Mouse (Mus musculus) forebrain, postnatal 0 days (tissue): ENCODE results near the gene Cd63. TPM values are rescaled to one million over a fixed set of nuclear protein-coding genes. Genes with fewer than 3 reads are reported as not detected.

Experiments
- ATAC-seq: fragments of 200-750 bp; cut with Nextera tagmentation; 2 replicates; pipeline ENCODE4 v1.8.0; 2017; ENCODE audit warnings: mild to moderate bottlenecking, moderate library complexity
- DNase-seq: peaks from one replicate; pipeline ENCODE4 v3.0.0-alpha.2; 2015
- H3K27ac ChIP-seq: fragments of 300-500 bp; sonication (generic); 2 replicates; pipeline ENCODE4 v1.5.1; 2014; ENCODE audit warnings: low read depth, mild to moderate bottlenecking, antibody characterized with exemption, low read length, moderate library complexity, mixed read lengths
- H3K27me3 ChIP-seq: fragments of 300-500 bp; sonication (generic); 2 replicates; pipeline ENCODE4 v1.6.1; 2014; ENCODE audit warnings: mild to moderate bottlenecking, low read length, mixed read lengths; ENCODE audit not compliant: insufficient read depth
- H3K36me3 ChIP-seq: fragments of 300-500 bp; sonication (generic); 2 replicates; pipeline ENCODE4 v1.6.1; 2014; ENCODE audit warnings: mild to moderate bottlenecking, moderate library complexity; ENCODE audit not compliant: insufficient read depth
- H3K4me1 ChIP-seq: fragments of 300-500 bp; sonication (generic); 2 replicates; pipeline ENCODE4 v1.6.1; 2014; ENCODE audit warnings: antibody characterized with exemption; ENCODE audit not compliant: insufficient read depth
- H3K4me2 ChIP-seq: fragments of 300-500 bp; sonication (generic); 2 replicates; pipeline ENCODE4 v1.6.1; 2014; ENCODE audit warnings: low read depth, mild to moderate bottlenecking, moderate library complexity
- H3K4me3 ChIP-seq: fragments of 300-500 bp; sonication (generic); 2 replicates; pipeline ENCODE4 v1.5.1; 2014; ENCODE audit warnings: low read depth, low read length, mixed read lengths
- H3K9ac ChIP-seq: fragments of 300-500 bp; sonication (generic); 2 replicates; pipeline ENCODE4 v1.6.1; 2014; ENCODE audit warnings: mild to moderate bottlenecking
- H3K9me3 ChIP-seq: fragments of 300-500 bp; sonication (generic); 2 replicates; pipeline ENCODE4 v1.6.1; 2016; ENCODE audit warnings: low read length
- CTCF ChIP-seq: sonication (generic); IDR thresholded peaks from 2 replicates; pipeline ENCODE4 v1.5.1; 2016; ENCODE audit warnings: antibody characterized with exemption, control low read depth, low read depth
- WGBS: fragments of 180-500 bp; shearing (Covaris S2); extraction: QIAGEN DNeasy Blood & Tissue Kit; methylation state at CpG from one replicate; pipeline ENCODE4 v1.1.7; 2014; 5-methylcytosine and 5-hydroxymethylcytosine counted together
- polyA plus RNA-seq: library from polyadenylated mRNA; unstranded; fragments of >200 nt; fragmentation: Nextera tagmentation; extraction: Ambion mirVana; gene quantifications from 2 replicates; pipeline ENCODE4 v1.2.1, GENCODE M21; 2015
- total RNA-seq: library from RNA; depleted of rRNA; stranded (reverse); fragments of >200 nt; gene quantifications from 2 replicates; pipeline ENCODE4 v1.2.3, GENCODE M21; 2014

The Cd63 gene
- total and polyA plus RNA-seq, 2 experiments from 2014 or later = 11.7 to 188 TPM

DNA sequence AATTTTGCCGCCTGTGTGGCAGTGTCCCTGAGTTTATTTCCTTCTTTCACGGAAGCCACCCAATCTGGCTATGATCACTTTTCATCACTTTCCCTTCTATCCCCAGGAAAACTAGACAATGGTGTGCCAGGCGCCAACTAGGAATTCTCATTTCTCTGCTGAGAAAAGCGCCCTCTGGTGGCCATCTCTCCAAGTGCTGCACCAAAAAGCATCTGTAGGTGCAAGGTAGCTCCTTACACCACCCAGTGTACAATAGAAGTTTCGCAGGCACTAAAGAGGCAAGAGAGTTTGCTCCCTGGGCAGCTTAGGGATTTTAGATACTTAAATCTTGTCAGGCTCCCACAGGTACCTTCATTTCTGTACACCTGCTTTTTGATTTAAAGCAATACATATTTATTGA is 12.4 kb downstream of the Cd63 start:
- ATAC-seq (peak; percentile 62), DNase-seq (peak; percentile 95)
- Histone ChIP-seq H3K4me3 (no peak overlapping the region), H3K27ac (peak overlapping the region; percentile 23; the same call in 1 of the 2 replicates), H3K4me2 (no peak overlapping the region), H3K27me3 (no peaks in the 10 kb centered on the region), H3K36me3 (0 out of 2 replicates have a peak, but pooled peaks cover 4% of the 10 kb centered on the region), H3K4me1 (no peaks in the 10 kb centered on the region), H3K9ac (no peak overlapping the region), H3K9me3 (no peaks in the 10 kb centered on the region)
- TF ChIP-seq CTCF = peak; percentile 98
- 4% methylated on average over 5 of the region's 5 CpGs for WGBS

DNA sequence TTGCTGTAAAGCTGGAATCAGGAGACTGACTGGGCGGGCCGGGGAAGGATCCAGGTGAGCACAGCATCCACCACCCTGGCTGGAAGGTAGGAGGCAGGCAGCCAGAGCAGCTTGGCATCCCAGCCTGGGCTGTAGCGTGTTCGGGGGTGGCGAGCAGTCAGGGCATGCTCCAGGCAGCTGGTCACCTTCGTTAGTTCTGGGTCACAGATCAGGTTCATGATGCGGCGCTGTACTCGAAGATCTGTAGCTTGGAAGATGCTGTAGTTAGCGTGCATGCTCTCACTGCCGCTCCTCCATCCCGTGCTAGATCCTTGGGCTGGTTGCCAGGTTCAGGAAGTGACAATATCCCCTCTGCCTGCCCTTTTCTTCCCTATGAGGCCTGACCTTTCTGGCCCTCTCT is 12.9 kb downstream of the Cd63 start:
- Histone ChIP-seq H3K9me3 (no peaks in the 10 kb centered on the region), H3K27ac (no peak overlapping the region; the same call in 1 of the 2 replicates), H3K4me1 (no peaks in the 10 kb centered on the region), H3K36me3 (0 out of 2 replicates have a peak, but pooled peaks cover 4% of the 10 kb centered on the region), H3K4me2 (no peak overlapping the region), H3K9ac (no peak overlapping the region), H3K4me3 (no peak overlapping the region), H3K27me3 (no peaks in the 10 kb centered on the region)
- ATAC-seq (no peak), DNase-seq (no peak)
- TF ChIP-seq CTCF = no peak
- 81% methylated on average over 12 of the region's 12 CpGs for WGBS

DNA sequence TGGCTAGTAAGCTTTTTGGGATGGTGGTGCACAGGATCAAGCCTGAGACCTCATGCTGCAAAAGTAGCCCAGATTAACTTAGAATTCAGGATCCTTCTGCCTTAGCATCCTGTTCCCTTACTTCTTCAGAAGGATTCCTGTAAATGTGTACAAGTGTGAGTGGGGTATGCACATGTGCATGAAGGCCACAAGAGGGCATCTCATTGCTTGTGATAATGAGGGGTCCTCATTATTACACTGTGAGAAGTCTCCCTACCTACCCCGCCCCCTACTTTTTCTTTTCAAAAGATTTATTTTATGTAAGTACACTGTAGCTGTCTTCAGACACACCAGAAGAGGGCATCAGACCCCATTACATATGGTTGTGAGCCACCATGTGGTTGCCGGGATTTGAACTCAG is 14.8 kb downstream of the Cd63 start:
- no peak overlapping the region for H3K4me3 ChIP-seq
- ATAC-seq (no peak), DNase-seq (no peak)
- peak; percentile 37; the same call in 1 of the 2 replicates for TF ChIP-seq CTCF
- H3K27ac ChIP-seq = no peak overlapping the region
- 0 out of 2 replicates have a peak, but pooled peaks cover 7% of the 10 kb centered on the region for H3K36me3 ChIP-seq
- no peak overlapping the region for H3K4me2 ChIP-seq
- no peaks in the 10 kb centered on the region for H3K9me3 ChIP-seq
- H3K27me3 ChIP-seq = no peaks in the 10 kb centered on the region
- 88% methylated on average over 2 of the region's 2 CpGs for WGBS
- H3K4me1 ChIP-seq = no peaks in the 10 kb centered on the region
- no peak overlapping the region for H3K9ac ChIP-seq

GRCm38 (mm10) chr10:128916665-128917064 is 15.9 kb downstream of the Cd63 start:
- WGBS = 96% methylated on average over 3 of the region's 3 CpGs
- DNase-seq = no peak
- Histone ChIP-seq H3K4me1 (no peaks in the 10 kb centered on the region), H3K4me3 (no peak overlapping the region), H3K4me2 (no peak overlapping the region), H3K9ac (no peak overlapping the region), H3K36me3 (0 out of 2 replicates have a peak, but pooled peaks cover 7% of the 10 kb centered on the region), H3K27ac (no peak overlapping the region), H3K27me3 (no peaks in the 10 kb centered on the region), H3K9me3 (no peaks in the 10 kb centered on the region)
- no peak for TF ChIP-seq CTCF
- no peak for ATAC-seq

- Histone ChIP-seq H3K4me2 (no peak overlapping the region), H3K27ac (no peak overlapping the region), H3K9me3 (no peaks in the 10 kb centered on the region), H3K9ac (no peak overlapping the region), H3K4me1 (peaks cover 2% of the 10 kb centered on the region; the same call in 1 of the 2 replicates), H3K36me3 (0 out of 2 replicates have a peak, but pooled peaks cover 7% of the 10 kb centered on the region), H3K4me3 (no peak overlapping the region), H3K27me3 (no peaks in the 10 kb centered on the region)
- no peak for TF ChIP-seq CTCF
- 91% methylated on average over 6 of the region's 6 CpGs for WGBS
- no peak for ATAC-seq
- DNase-seq = no peak
Observed at GRCm38 (mm10) chr10:128917400-128917799, 16.6 kb downstream of the Cd63 start.

GRCm38 (mm10) chr10:128918246-128918645 is 17.5 kb downstream of the Cd63 start:
- TF ChIP-seq CTCF = no peak
- Histone ChIP-seq H3K4me2 (no peak overlapping the region), H3K9me3 (no peaks in the 10 kb centered on the region), H3K9ac (no peak overlapping the region), H3K27me3 (no peaks in the 10 kb centered on the region), H3K4me1 (peaks cover 6% of the 10 kb centered on the region; the same call in 1 of the 2 replicates), H3K36me3 (0 out of 2 replicates have a peak, but pooled peaks cover 7% of the 10 kb centered on the region), H3K27ac (no peak overlapping the region), H3K4me3 (no peak overlapping the region)
- ATAC-seq = no peak
- 72% methylated on average over 7 of the region's 7 CpGs for WGBS
- no peak for DNase-seq

DNA sequence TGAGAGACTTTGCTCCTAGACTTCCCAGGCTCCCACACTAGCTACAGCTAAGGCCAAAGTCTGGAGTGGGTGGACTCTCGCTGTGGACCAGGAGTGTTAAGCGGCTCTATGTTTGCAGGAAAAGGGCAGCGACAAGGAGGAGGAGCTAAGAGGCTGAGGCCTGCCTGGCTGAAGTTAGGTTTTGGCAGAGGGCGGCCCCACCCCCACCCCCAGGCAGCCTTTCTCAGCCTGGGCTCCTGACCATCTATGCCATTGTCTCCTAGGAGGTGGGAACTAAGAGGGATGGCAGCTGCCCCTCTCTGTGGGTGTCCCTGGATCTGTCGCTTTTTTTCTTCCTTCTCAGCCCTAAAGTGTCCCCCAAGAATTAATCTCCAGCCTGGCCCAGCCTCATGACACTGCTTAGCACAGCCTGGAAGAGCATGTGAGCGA is 18.4 kb downstream of the Cd63 start:
- no peak for TF ChIP-seq CTCF
- ATAC-seq = no peak
- no peaks in the 10 kb centered on the region for H3K9me3 ChIP-seq
- no peak overlapping the region for H3K9ac ChIP-seq
- H3K4me2 ChIP-seq = no peak overlapping the region
- DNase-seq = no peak
- 12% methylated on average over 6 of the region's 6 CpGs for WGBS
- peaks cover 13% of the 10 kb centered on the region for H3K4me1 ChIP-seq
- H3K4me3 ChIP-seq = no peak overlapping the region
- peak overlapping the region; percentile 35; the same call in 1 of the 2 replicates for H3K27ac ChIP-seq
- H3K36me3 ChIP-seq = 0 out of 2 replicates have a peak, but pooled peaks cover 7% of the 10 kb centered on the region
- H3K27me3 ChIP-seq = no peaks in the 10 kb centered on the region
